Mouse (Mus musculus): ENCODE measurements around the gene Phactr2. TPM values are rescaled to one million over a fixed set of nuclear protein-coding genes. Genes with fewer than 3 reads are reported as not detected.

Gene Phactr2
- total and polyA plus RNA-seq, 3 experiments = 0.08 to 0.49 (median 0.31) TPM

GRCm38 (mm10) chr10:13323139-13323805 lies 150.9 kb downstream of the Phactr2 start:
- Histone ChIP-seq H3K36me3 (replicated peaks in 1 of 2; ENCODE audit: control insufficient read depth in 1 of 2, insufficient read depth in 1 of 2, low read length in 1 of 2) (no peaks in the 10 kb centered on the region), H3K79me2 (replicated peaks; ENCODE audit: control insufficient read depth, extremely low read depth, insufficient read depth, poor library complexity, severe bottlenecking) (no peaks in the 10 kb centered on the region), H3K9me3 (replicated peaks; ENCODE audit: low read length) (no peaks in the 10 kb centered on the region), H3K4me1 (ENCODE audit: control insufficient read depth in 1 of 2, insufficient read depth in 2 of 2) (no peaks in the 10 kb centered on the region), H3K9ac (ENCODE audit: insufficient read depth, low read depth) (no peak overlapping the region), H3K4me3 (replicated peaks in 1 of 3; ENCODE audit: low read depth in 2 of 3, low read length in 2 of 3, poor library complexity in 1 of 3) (no peak overlapping the region), H3K27ac (ENCODE audit: insufficient read depth, low read depth) (no peak overlapping the region), H3K4me2 (ENCODE audit: insufficient read depth, low read depth, poor library complexity, severe bottlenecking) (no peak overlapping the region), H3K27me3 (replicated peaks) (no peaks in the 10 kb centered on the region)
- DNase-seq (ENCODE audit: extremely low read depth) = no peak
- TF ChIP-seq GABPA (IDR thresholded peaks at IDR 0.05; ENCODE audit: insufficient replicate concordance, low read depth, low read length) = no peak
- no peak for TF ChIP-seq JUN (IDR thresholded peaks at IDR 0.05; ENCODE audit: insufficient read depth, low read depth, low read length)
- no peak for TF ChIP-seq KAT2A (IDR thresholded peaks at IDR 0.05; ENCODE audit: insufficient replicate concordance, low read length)
- TF ChIP-seq E2F4 (IDR thresholded peaks at IDR 0.05; ENCODE audit: insufficient replicate concordance, low read depth, low read length) = no peak
- TF ChIP-seq CHD2 (IDR thresholded peaks at IDR 0.05; ENCODE audit: low read length) = no peak
- no peak for TF ChIP-seq UBTF (IDR thresholded peaks at IDR 0.05; ENCODE audit: low read depth, low read length)
- TF ChIP-seq MAFK (IDR thresholded peaks at IDR 0.05; ENCODE audit: insufficient replicate concordance, low read length) = no peak
- TF ChIP-seq PAX5 (IDR thresholded peaks at IDR 0.05; ENCODE audit: low read length) = no peak
- TF ChIP-seq MAX (IDR thresholded peaks at IDR 0.05; ENCODE audit: low read length) = no peak
- no peak for TF ChIP-seq POLR2A (IDR thresholded peaks at IDR 0.05; ENCODE audit: low read depth, low read length)
- TF ChIP-seq EP300 (IDR thresholded peaks at IDR 0.05; ENCODE audit: low read length) = no peak
- TF ChIP-seq MYC (IDR thresholded peaks at IDR 0.05; ENCODE audit: low read depth, low read length) = no peak
- no peak for TF ChIP-seq IRF4 (IDR thresholded peaks at IDR 0.05; ENCODE audit: low read depth, low read length)
- TF ChIP-seq POLR2AphosphoS2 (IDR thresholded peaks at IDR 0.05; ENCODE audit: low read depth, low read length) = no peak
- TF ChIP-seq CTCF (conservative IDR thresholded peaks at IDR 0.05 in 1 of 2, IDR thresholded peaks at IDR 0.05 in 1 of 2; ENCODE audit: low read depth in 2 of 2, low read length in 2 of 2) = no peak
- no peak for TF ChIP-seq MXI1 (IDR thresholded peaks at IDR 0.05; ENCODE audit: low read depth, low read length)
- no peak for TF ChIP-seq SIN3A (IDR thresholded peaks at IDR 0.05; ENCODE audit: low read length)
- no peak for TF ChIP-seq ELF1 (IDR thresholded peaks at IDR 0.05; ENCODE audit: low read depth, low read length)
- TF ChIP-seq CHD1 (IDR thresholded peaks at IDR 0.05; ENCODE audit: low read depth, low read length) = no peak
- no peak for TF ChIP-seq RAD21 (IDR thresholded peaks at IDR 0.05; ENCODE audit: low read depth, low read length)
- in situ Hi-C loops (cut with MboI; ENCODE audit: low pct_ligation_motif_present, low pct_unique_long_range_greater_than_20kb, low sequenced_read_pairs) = no loop called here
- dilution Hi-C loops (cut with MboI; ENCODE audit: extremely low pct_ligation_motif_present, extremely low pct_unique_long_range_greater_than_20kb, low sequenced_read_pairs) = no loop called here

GRCm38 (mm10) chr10:13314999-13315398 lies 159.2 kb downstream of the Phactr2 start:
- in situ Hi-C loops (cut with MboI; ENCODE audit: low pct_ligation_motif_present, low pct_unique_long_range_greater_than_20kb, low sequenced_read_pairs) = no loop called here
- no peaks in the 10 kb centered on the region for H3K36me3 ChIP-seq (replicated peaks in 1 of 2; ENCODE audit: control insufficient read depth in 1 of 2, insufficient read depth in 1 of 2, low read length in 1 of 2)

More at GRCm38 (mm10) chr10:13314999-13315398, 159.2 kb downstream of the Phactr2 start:
- dilution Hi-C loops (cut with MboI; ENCODE audit: extremely low pct_ligation_motif_present, extremely low pct_unique_long_range_greater_than_20kb, low sequenced_read_pairs) = no loop called here
- H3K4me3 ChIP-seq (replicated peaks in 1 of 3; ENCODE audit: low read depth in 2 of 3, low read length in 2 of 3, poor library complexity in 1 of 3) = no peak overlapping the region
- H3K4me1 ChIP-seq (ENCODE audit: control insufficient read depth in 1 of 2, insufficient read depth in 2 of 2) = no peaks in the 10 kb centered on the region
- no peaks in the 10 kb centered on the region for H3K79me2 ChIP-seq (replicated peaks; ENCODE audit: control insufficient read depth, extremely low read depth, insufficient read depth, poor library complexity, severe bottlenecking)
- H3K9me3 ChIP-seq (replicated peaks; ENCODE audit: low read length) = no peaks in the 10 kb centered on the region
- H3K27ac ChIP-seq (ENCODE audit: insufficient read depth, low read depth) = no peak overlapping the region
- TF ChIP-seq MXI1 (IDR thresholded peaks at IDR 0.05; ENCODE audit: low read depth, low read length) (no peak), NELFE (IDR thresholded peaks at IDR 0.05; ENCODE audit: low read depth, low read length) (no peak), JUN (IDR thresholded peaks at IDR 0.05; ENCODE audit: insufficient read depth, low read depth, low read length) (no peak), MAX (IDR thresholded peaks at IDR 0.05; ENCODE audit: low read length) (no peak), UBTF (IDR thresholded peaks at IDR 0.05; ENCODE audit: low read depth, low read length) (no peak), EP300 (IDR thresholded peaks at IDR 0.05; ENCODE audit: low read length) (no peak), GABPA (IDR thresholded peaks at IDR 0.05; ENCODE audit: insufficient replicate concordance, low read depth, low read length) (no peak), RAD21 (IDR thresholded peaks at IDR 0.05; ENCODE audit: low read depth, low read length) (no peak), MAFK (IDR thresholded peaks at IDR 0.05; ENCODE audit: insufficient replicate concordance, low read length) (no peak), E2F4 (IDR thresholded peaks at IDR 0.05; ENCODE audit: insufficient replicate concordance, low read depth, low read length) (no peak), PAX5 (IDR thresholded peaks at IDR 0.05; ENCODE audit: low read length) (no peak), ZC3H11A (IDR thresholded peaks at IDR 0.05; ENCODE audit: low read depth, low read length) (no peak), ZMIZ1 (IDR thresholded peaks at IDR 0.05; ENCODE audit: low read depth, low read length) (no peak), ELF1 (IDR thresholded peaks at IDR 0.05; ENCODE audit: low read depth, low read length) (no peak), USF2 (conservative IDR thresholded peaks at IDR 0.05; ENCODE audit: low read depth, low read length) (no peak), TCF12 (IDR thresholded peaks at IDR 0.05; ENCODE audit: low read depth, low read length) (no peak), BHLHE40 (IDR thresholded peaks at IDR 0.05; ENCODE audit: low read depth, low read length) (no peak)
- H3K9ac ChIP-seq (ENCODE audit: insufficient read depth, low read depth) = no peak overlapping the region
- H3K27me3 ChIP-seq (replicated peaks) = no peaks in the 10 kb centered on the region
- no peak overlapping the region for H3K4me2 ChIP-seq (ENCODE audit: insufficient read depth, low read depth, poor library complexity, severe bottlenecking)
- no peak for DNase-seq (ENCODE audit: extremely low read depth)
